In the genomic region with DNA sequence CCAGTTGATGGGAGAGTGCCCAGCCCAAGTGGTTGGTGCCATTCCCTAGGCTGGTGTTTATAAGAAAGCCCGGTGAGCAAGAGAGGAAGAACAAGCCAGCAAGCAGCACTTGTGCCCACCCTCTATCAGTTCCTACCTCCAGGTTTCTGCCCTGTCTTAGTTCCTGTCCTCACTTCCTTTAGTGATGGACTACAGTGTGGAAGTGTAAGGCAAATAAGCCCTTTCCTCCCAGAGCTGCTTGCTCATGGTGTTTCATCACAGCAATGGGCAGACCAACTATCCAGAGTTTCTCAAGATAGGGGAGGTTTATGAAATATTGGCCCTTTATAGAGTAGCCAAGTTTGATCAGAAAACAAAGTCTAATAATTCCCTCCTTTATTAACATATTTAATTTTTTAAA, we compare ENCODE assay signal across 15 mouse cellular contexts.
"Had no signal": no experiment of that assay in that cellular context is flagged by ENCODE, and none has a peak within 500 bp of the region (broad histone marks: within the 10 kb centered on the region; RNA-seq: fewer than 3 reads in every experiment).

No protein-coding gene starts in this region.

- H3K9ac ChIP-seq: lung, embryonic 14.5 days; midbrain, embryonic 13.5 days; midbrain, embryonic 15.5 days; neural tube, embryonic 12.5 days; stomach, embryonic 15.5 days had no signal

- H3K4me3 ChIP-seq: megakaryocyte, embryonic 14.5 days; midbrain, embryonic 15.5 days; stomach, embryonic 15.5 days had no signal

- H3K4me1 ChIP-seq: neural tube, embryonic 12.5 days; stomach, embryonic 15.5 days had no signal

- H3K9me3 ChIP-seq: midbrain, embryonic 13.5 days; midbrain, embryonic 15.5 days; neural tube, embryonic 12.5 days; stomach, embryonic 15.5 days had no signal

- H3K27ac ChIP-seq: macrophage; midbrain, embryonic 13.5 days; midbrain, embryonic 15.5 days; neural tube, embryonic 12.5 days; stomach, embryonic 15.5 days; stomach, postnatal 0 days had no signal

- H3K27me3 ChIP-seq: midbrain, embryonic 15.5 days; neural tube, embryonic 12.5 days; stomach, embryonic 15.5 days had no signal

- DNase-seq: lung, adult 18-20 months; lung, embryonic 14.5 days; lung, postnatal 14 days; lung, postnatal 36 days; right cerebral cortex, postnatal 14 days; thymus, adult 2 months; thymus, postnatal 25 days; thymus, postnatal 4 days had no signal

- H3K36me3 ChIP-seq: midbrain, embryonic 13.5 days; midbrain, embryonic 15.5 days; neural tube, embryonic 12.5 days; stomach, embryonic 15.5 days had no signal

- ATAC-seq: midbrain, embryonic 13.5 days; midbrain, embryonic 15.5 days had no signal
